Mouse (Mus musculus) G1E (cell line): Measurements from ENCODE around the gene Adcy2.

Experiments used
- CTCF ChIP-seq: IDR thresholded peaks from 2 replicates; pipeline ENCODE4 v1.5.1; 2012; ENCODE audit warnings: low read depth, low read length, inconsistent platforms, mixed read lengths
- GATA1 ChIP-seq: IDR thresholded peaks from 2 replicates; pipeline ENCODE4 v1.6.1; 2012; ENCODE audit warnings: borderline replicate concordance, low read length, inconsistent platforms, mixed read lengths
- POLR2AphosphoS5 ChIP-seq: IDR thresholded peaks from 2 replicates; pipeline ENCODE4 v1.6.1; 2012; ENCODE audit warnings: low read depth, low read length, inconsistent platforms; ENCODE audit not compliant: insufficient replicate concordance

- TF ChIP-seq CTCF (no peak), POLR2AphosphoS5 (no peak), GATA1 (no peak)
These were observed 427.1 kb downstream of the Adcy2 start for GRCm38 (mm10) chr13:68572247-68572646.
